Mouse (Mus musculus) 416B (cell line): Measurements from ENCODE around the gene 1700029F12Rik.

ENCODE experiments used
- DNase-seq: peaks from one replicate; pipeline ENCODE4 v3.0.0; 2011; ENCODE audit warnings: low read depth

Gene 1700029F12Rik

DNA sequence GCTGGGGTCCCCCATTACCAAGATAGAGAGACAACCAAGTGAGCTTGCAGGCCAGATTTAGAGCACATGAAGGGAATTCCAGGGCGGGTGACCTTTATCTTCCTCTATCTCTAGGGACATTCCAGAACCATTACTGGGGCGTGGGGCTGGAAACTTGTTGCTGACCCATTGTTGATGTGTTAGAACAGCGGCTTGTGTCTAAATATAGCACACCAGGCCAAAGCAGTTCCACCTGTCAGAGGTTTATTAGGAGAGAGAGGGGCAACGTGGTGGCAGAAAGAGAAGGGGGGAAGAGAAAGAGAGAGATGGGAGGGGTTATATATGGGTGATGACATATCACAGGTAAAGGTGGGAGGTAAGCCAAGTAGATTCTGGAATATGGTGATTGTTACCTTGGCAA is 12.3 kb downstream of the 1700029F12Rik start:
- no peak for DNase-seq

GRCm38 (mm10) chr13:97020122-97020521 is 14.0 kb downstream of the 1700029F12Rik start:
- DNase-seq, result no peak

DNA sequence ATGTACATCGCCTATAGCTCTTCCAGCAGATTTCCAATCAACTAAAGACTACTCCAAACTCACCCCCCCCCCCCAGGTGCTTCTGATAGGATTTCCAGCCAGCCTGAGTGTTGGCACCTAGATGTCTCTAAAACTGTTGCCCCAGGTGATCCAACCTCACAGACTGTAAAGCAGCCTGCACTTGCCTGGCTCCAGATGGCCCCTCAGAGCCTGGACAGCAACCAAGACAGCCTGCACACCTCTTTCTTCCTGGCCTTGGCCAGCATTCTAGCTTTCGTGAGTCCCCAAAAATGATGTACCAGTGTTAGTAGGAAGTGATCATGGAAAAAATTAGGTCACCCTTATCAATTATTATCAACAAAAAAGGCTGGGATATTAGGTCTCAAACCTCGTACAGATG is 16.5 kb downstream of the 1700029F12Rik start:
- DNase-seq, result no peak

GRCm38 (mm10) chr13:97014366-97014765 is 19.8 kb downstream of the 1700029F12Rik start:
- no peak for DNase-seq

DNA sequence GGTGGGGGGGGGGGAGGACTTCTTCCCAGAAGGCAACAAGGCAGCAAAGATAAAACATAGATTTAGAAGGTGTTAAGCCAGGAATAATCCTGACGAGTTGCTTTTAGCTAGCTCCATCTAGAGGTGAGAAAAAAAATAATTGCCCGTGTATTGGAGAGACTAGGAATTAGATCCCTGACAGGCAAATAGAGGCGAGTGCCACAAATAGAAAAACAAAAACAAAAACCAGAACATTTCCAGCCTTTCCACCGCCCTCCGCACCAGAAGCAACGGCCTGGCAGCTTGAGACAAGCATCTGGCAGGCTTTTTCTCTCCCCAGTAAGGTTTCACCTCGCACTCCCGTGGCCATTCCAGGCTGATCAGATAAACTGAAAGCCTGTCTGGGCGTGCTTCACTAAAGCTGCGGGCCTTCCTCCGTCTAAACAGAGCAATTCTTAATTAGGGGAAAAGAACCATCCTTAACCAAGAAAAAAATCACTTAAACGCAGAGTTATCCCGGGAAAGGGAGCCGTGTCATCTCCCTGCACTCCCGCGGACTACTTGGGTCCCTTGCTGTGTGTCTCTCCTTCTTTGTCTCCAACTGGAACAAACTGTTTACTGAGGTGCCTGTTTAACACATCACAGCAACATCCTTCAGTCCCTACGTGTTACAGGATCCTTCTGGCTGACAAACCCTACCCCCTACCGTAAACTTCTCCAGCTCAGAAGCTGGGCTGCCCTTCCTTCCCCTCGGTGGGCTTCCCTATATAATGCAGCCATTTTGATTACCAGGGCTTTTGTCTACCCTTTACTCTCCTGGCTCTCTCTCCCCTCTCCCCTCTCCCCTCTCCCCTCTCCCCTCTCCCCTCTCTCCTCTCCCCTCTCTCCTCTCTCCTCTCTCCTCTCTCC is 25.7 kb downstream of the 1700029F12Rik start:
- peak; percentile 83 for DNase-seq

- peak; percentile 85 for DNase-seq
Observed at GRCm38 (mm10) chr13:97007501-97008265, 26.5 kb downstream of the 1700029F12Rik start.

DNA sequence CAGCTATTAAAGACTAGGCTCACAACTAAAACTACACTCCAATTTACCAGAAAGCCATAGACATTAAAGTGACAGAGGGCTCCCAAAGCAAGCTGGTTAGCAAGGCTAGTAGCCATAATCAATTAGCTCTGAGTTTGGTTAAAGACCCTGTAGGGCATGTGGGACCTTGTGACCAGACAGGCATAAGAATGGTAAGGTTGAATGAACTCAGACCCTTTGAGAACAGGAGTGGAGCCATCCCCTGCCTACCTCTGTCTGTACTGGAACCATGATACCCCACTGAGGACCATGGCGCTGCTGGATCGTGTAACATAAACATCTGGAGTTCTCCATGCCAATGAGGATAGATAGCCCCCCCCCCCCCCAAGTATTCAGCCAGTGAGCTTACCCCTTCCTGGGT is 27.4 kb downstream of the 1700029F12Rik start:
- DNase-seq, result no peak

- no peak for DNase-seq
Observed at GRCm38 (mm10) chr13:96997080-96997479, 37.1 kb downstream of the 1700029F12Rik start.

DNA sequence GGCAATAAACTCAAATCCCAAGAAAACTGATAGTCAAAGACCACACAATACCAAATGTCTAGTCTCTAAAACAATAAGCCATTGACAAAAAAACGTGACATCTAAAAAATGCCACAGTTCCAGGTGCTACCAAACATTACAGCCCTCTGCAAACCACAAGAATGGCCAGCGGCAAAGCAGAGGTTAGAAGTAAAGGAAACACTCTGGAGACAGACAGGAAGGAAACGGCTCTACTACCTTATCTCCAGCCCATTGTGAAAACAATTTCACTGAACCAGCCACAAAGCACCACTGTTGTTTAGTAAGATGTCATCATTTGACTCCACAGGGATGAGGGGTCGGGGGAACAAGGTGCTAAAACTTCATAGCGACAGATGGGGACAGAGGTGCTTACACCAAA is 38.9 kb downstream of the 1700029F12Rik start:
- DNase-seq, result peak; percentile 92

GRCm38 (mm10) chr13:96993291-96993989 is 40.7 kb downstream of the 1700029F12Rik start:
- DNase-seq, result no peak

- peak; percentile 94 for DNase-seq
Observed at GRCm38 (mm10) chr13:96990561-96991265, 43.4 kb downstream of the 1700029F12Rik start.

DNA sequence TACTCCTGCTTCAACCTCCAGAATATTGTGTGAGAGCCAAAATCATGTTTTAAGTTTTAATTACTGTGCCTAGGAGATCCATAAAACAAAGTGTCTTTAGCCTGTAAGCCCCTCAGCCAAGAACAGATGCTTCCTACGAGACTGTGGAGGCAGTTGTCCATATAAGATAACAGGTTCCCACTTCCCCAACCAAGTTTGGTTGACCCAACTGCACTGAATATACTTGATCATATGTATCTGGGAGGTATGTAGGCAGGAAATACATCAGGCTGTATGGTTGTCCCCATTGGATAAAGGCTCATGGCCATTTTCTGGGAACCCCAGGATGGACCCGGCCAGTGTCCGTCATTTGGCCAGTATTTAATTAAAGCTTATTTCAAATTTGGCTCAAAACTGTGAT is 44.1 kb downstream of the 1700029F12Rik start:
- peak; percentile 94 for DNase-seq

DNA sequence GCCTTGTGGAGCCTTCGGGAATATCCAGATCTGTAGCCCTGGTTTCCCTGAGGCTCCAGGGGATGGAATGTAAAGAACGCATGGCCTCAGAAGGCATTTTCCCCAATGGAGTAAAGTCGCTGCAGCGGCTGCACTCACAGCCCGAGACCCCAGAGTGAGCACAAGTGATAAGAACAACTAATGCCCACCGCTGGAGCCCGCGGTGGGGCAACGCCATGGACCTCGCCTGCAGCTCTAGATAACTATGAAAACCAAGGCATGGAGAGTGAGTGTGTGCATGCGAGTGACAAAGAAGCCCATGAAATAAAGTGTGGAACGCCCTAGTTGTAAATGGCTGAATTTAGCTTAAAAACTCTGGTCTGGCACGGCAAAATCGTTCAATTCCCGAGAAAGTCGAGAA is 45.0 kb downstream of the 1700029F12Rik start:
- no peak for DNase-seq

DNA sequence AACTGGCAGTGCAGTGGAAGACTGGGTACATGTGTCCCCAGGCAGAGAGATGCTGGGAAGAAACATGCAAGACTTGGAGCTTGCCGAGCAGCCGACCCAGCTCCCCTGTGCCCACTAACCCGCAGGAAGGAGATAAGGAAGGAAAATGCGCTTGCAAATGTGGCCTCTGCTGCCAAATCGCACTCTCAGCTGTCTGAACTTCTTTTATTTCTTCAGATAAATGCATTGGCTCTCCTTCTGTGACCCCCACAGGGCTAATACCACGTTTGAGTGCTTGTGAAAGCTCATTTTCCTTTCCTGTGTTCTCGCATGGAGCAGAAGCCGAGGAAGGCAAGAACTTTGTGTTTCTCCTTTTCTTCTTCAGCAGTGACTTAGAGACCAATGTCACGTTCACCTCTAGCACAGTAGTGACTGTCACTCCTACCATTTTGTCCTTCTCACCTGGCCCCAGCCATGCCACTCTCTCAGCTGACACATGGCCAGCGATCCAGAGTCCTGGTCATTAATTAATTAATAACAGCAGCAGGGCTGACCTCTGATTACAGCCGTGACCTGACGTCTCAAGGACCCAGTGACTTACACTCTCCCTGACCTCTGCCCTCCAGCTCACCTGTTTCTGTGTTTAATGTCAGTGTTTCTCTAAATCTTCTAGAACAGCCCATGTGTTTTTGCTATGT is 48.4 kb downstream of the 1700029F12Rik start:
- peak; percentile 83 for DNase-seq

DNA sequence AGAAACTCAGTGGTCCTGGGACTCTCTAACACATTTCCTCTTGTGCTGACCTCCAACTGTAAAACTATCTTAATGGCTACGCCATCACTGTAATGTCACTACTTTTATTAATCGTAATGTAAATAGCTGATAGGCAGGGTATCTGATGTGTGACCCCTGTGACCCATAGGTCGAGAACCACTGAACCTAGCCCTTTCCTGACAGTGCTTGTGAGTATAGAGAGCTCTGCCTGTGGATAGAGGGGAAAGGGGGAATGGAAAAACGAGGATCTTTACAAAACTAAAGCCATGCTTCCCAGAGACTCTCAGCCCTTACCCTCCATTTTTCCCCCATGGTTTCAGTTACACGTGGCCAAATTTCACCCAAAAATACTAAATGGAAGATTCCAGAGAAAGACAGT is 49.5 kb downstream of the 1700029F12Rik start:
- DNase-seq, result no peak

DNA sequence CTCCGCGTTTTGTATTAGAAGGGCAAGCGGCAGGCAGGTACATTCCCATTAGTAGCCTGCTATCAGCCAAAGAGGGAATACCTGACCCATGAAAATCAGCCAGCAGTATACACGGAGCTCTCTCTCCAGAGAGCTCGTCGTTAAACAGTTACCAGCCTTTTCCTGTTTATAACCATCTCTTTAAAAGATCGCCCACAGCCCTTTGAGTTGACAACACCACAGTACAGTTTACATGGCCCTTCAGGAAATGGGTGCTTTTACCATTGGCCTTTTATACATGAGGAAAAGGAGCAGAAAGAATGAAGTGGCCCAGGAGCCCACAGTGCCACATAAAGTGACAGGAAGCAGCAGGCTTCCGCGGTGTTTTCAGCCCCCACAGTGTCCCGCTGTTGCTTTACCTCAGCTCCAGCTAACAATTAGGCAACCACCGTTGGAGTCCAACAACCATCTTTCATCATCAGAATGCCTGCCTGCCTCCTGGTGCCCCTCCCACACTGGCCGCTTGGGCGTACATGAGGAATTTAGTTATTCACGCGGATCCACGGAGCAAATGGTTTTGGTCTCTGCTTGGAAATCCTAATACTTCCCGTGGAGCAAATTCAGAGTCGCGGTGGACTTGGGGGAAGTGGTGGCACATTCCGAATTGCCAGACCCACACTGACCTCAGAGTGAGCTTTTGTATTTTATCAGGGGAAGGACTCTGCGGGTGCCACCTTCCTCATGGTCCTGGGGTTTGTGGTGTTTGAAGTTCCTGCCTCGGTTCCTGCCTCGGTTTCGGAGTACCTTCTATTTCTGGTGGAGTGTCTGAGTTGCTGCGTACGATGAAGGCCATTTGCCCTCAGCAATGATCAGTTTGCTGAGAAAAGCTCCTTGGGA is 50.7 kb downstream of the 1700029F12Rik start:
- DNase-seq, result peak; percentile 96

- no peak for DNase-seq
Observed at GRCm38 (mm10) chr13:96980561-96980960, 53.6 kb downstream of the 1700029F12Rik start.

DNA sequence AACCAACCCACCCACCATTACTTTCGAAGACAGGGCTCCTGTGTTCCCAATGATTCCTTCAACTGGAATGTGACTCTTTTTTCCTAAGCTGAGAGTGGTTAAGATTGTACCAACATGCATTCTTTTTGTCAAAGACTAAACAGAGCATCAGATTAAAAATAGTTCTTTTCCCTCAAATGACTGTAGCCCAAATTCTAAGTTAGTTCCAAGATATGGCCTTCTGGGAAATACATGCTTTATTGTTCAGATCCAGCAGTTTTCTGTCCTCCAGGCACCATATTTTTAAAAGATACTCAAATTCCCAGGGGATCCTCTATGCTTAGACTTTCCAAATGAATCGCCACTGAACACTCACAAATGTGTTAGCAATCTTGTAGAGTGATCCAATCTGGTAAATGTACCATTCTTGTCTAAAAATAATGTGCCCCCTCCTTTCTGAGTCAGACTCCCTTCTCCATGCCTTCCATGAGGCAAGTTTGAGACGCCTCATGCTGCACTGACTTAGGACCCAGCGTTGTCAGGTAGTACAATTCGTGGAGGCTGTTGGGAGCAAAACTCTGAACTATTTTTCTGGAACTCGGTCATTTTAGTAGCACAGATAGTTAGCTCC is 57.1 kb downstream of the 1700029F12Rik start:
- no peak for DNase-seq

DNA sequence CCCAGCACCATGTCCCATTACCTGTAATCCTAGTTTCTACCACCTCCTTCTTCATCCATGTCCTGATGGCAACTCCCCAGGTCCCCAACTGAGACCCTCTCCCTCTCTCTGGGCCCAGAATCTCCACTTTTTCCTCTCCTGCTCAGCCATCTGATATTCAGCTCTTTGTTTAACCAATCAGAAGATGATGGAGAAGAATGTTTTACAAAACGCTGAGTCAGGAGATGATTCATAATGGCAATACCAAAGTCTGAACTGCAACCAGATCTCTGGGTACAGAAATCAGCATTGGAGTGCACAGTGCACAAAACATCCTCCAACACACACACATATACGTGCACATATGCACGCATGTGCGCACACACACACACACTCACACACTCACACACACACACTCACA is 60.8 kb downstream of the 1700029F12Rik start:
- peak; percentile 57 for DNase-seq
